Mouse (Mus musculus) limb, embryonic 10.5 days (tissue): ENCODE results near the gene Zfp639. TPM values are rescaled to one million over a fixed set of nuclear protein-coding genes. Genes with fewer than 3 reads are reported as not detected.

Source experiments
- DNase-seq: peaks from one replicate; pipeline ENCODE4 v3.0.0-alpha.2; 2017; ENCODE audit warnings: low spot score
- H3K27ac ChIP-seq: fragments of 300-500 bp; sonication (generic); 2 replicates; pipeline ENCODE4 v1.5.1; 2016; ENCODE audit warnings: mild to moderate bottlenecking
- H3K27me3 ChIP-seq: fragments of 300-500 bp; sonication (generic); 2 replicates; pipeline ENCODE4 v1.6.1; 2016; ENCODE audit warnings: low read depth, mild to moderate bottlenecking; ENCODE audit not compliant: poor library complexity, severe bottlenecking
- H3K36me3 ChIP-seq: fragments of 300-500 bp; sonication (generic); 2 replicates; pipeline ENCODE4 v1.6.1; 2016; ENCODE audit warnings: mild to moderate bottlenecking, moderate library complexity
- H3K4me1 ChIP-seq: fragments of 300-500 bp; sonication (generic); 2 replicates; pipeline ENCODE4 v1.6.1; 2016
- H3K4me3 ChIP-seq: fragments of 300-500 bp; sonication (generic); 2 replicates; pipeline ENCODE4 v1.5.1; 2016; ENCODE audit warnings: mild to moderate bottlenecking, moderate library complexity
- H3K9me3 ChIP-seq: fragments of 300-500 bp; sonication (generic); replicated peaks from 2 replicates; pipeline ENCODE4 v1.6.1; 2016; ENCODE audit warnings: mild to moderate bottlenecking
- WGBS: fragments of 180-500 bp; shearing (Covaris S2); methylation state at CpG from one replicate; pipeline ENCODE4 v1.1.7; 2016; 5-methylcytosine and 5-hydroxymethylcytosine counted together
- polyA plus RNA-seq: library from polyadenylated mRNA; unstranded; fragments of >200 nt; fragmentation: Nextera tagmentation; extraction: Ambion mirVana; gene quantifications from 2 replicates; pipeline ENCODE4 v1.2.1, GENCODE M21; 2016

Zfp639 gene
- polyA plus RNA-seq, result 43.4 and 43.7 TPM in 2 replicates

DNA sequence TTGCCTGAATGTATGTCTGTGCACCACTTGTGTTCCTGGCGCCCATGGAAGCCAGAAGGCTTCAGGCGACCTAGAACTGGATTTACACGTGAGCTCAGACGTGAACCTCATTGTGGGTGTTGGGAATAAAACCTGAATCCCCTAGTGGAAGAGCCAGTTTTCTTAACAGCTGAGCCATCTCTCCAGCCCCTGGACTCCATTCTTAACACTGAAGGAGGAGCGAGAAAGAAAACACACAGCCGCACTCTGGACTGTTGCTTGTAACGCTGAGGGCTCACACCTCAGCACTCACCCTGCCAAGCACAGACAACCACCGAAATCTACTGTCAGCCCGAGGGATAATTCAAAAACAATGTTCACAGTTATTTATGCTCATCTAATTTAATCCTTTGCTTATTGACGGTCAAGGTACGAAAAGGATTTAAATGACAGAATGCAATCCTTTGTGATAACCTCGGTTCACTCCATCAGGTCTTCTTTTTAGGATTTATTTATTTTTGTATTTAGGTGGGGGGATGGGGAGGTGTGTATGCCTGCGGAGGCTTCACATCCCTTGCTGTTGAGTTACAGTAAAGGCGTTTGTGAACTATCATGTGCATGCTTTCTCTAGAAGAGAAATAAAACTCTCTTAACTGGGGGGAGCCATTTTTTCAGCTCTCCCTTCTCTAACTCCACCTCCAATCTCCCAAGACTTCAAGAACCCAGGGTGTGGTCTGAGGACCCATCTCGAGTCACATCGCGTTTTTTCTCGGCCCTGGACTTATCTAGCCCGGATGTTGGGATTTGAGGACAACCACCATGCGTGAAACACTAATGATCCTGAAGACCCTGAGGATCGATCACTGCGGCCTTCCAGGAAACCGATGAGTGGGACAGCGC is at the start of gene Zfp639:
Gene Zfp639, plus strand, starts transcription at position 764 of the 879 bp plus-strand sequence.
- peaks cover 11% of the 10 kb centered on the region for H3K36me3 ChIP-seq
- WGBS, result 9% methylated on average over 24 of the region's 24 CpGs
- no peaks in the 10 kb centered on the region for H3K27me3 ChIP-seq
- no peak for DNase-seq
- H3K9me3 ChIP-seq, result no peaks in the 10 kb centered on the region
- peak within 1 kb of the TSS; percentile 96 for H3K27ac ChIP-seq
- H3K4me1 ChIP-seq, result peaks cover 22% of the 10 kb centered on the region
- H3K4me3 ChIP-seq, result peak within 1 kb of the TSS; percentile 85

DNA sequence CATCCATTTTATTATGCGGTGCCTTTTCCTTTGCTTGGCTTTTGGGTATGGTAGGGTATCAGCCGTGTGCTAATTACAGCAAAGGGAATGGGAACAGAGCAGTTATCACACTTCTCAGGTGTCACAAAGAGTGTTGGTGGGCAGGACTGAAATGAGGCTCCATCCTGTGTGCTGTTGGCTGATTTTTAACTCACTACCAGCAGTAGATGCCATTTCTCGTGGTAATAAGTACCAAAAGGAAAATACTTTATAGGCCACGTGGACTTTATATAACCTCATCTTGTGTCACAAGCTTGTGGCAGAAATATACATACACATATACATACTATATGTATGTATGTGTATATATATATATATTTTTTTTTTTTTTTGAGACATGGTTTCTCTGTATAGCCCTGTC is 42.7 kb upstream of the Zfp639 start:
- Histone ChIP-seq H3K36me3 (peaks cover 28% of the 10 kb centered on the region), H3K4me1 (peaks cover 21% of the 10 kb centered on the region), H3K27me3 (no peaks in the 10 kb centered on the region), H3K4me3 (no peak overlapping the region), H3K9me3 (no peaks in the 10 kb centered on the region), H3K27ac (no peak overlapping the region)
- DNase-seq, result no peak
- 93% methylated on average over 4 of the region's 4 CpGs for WGBS

GRCm38 (mm10) chr3:32468411-32468810 is 41.6 kb upstream of the Zfp639 start:
- 80% methylated on average over 4 of the region's 4 CpGs for WGBS
- DNase-seq, result no peak
- Histone ChIP-seq H3K4me1 (peaks cover 25% of the 10 kb centered on the region), H3K9me3 (no peaks in the 10 kb centered on the region), H3K27ac (no peak overlapping the region), H3K36me3 (peaks cover 17% of the 10 kb centered on the region), H3K27me3 (no peaks in the 10 kb centered on the region), H3K4me3 (no peak overlapping the region)

GRCm38 (mm10) chr3:32470449-32470848 is 39.6 kb upstream of the Zfp639 start:
- Histone ChIP-seq H3K4me1 (peaks cover 25% of the 10 kb centered on the region), H3K9me3 (no peaks in the 10 kb centered on the region), H3K4me3 (no peak overlapping the region), H3K27ac (no peak overlapping the region), H3K27me3 (no peaks in the 10 kb centered on the region), H3K36me3 (0 out of 2 replicates have a peak, but pooled peaks cover 7% of the 10 kb centered on the region)
- 76% methylated on average over 7 of the region's 7 CpGs for WGBS
- DNase-seq, result no peak

DNA sequence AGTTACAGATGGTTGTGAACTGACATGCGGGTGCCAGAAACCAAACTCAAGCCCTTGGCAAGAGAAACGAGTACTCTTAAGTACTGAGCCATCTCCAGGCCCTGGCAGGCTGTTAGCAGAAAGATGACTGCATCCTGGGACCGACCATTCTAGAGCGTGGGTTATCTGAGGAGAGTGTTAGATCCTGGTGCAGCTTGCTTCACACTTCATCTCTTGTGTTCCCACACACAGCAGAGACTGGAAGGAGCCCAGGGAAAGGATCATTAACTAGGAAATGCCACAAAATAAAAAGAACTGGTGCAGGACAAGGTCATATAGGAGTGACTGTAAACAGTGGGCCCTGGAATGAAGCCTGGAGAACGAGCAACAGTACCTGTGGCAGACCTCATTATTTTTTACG is 39.0 kb upstream of the Zfp639 start:
- H3K27me3 ChIP-seq, result no peaks in the 10 kb centered on the region
- DNase-seq, result no peak
- no peaks in the 10 kb centered on the region for H3K9me3 ChIP-seq
- 55% methylated on average over 6 of the region's 6 CpGs for WGBS
- no peak overlapping the region for H3K27ac ChIP-seq
- H3K4me3 ChIP-seq, result no peak overlapping the region
- H3K4me1 ChIP-seq, result peaks cover 25% of the 10 kb centered on the region
- H3K36me3 ChIP-seq, result 0 out of 2 replicates have a peak, but pooled peaks cover 7% of the 10 kb centered on the region

- DNase-seq, result peak; percentile 25
- Histone ChIP-seq H3K9me3 (no peaks in the 10 kb centered on the region), H3K27me3 (no peaks in the 10 kb centered on the region), H3K36me3 (no peaks in the 10 kb centered on the region), H3K27ac (peak overlapping the region; percentile 31; the same call in 1 of the 2 replicates), H3K4me3 (no peak overlapping the region), H3K4me1 (peaks cover 25% of the 10 kb centered on the region)
- WGBS, result 82% methylated on average over 14 of the region's 14 CpGs
Measured at GRCm38 (mm10) chr3:32472191-32472900, 37.7 kb upstream of the Zfp639 start.

GRCm38 (mm10) chr3:32473184-32473583 is 36.9 kb upstream of the Zfp639 start:
- peak; percentile 10 for DNase-seq
- Histone ChIP-seq H3K27ac (no peak overlapping the region), H3K9me3 (no peaks in the 10 kb centered on the region), H3K36me3 (no peaks in the 10 kb centered on the region), H3K4me3 (no peak overlapping the region), H3K27me3 (no peaks in the 10 kb centered on the region), H3K4me1 (peaks cover 25% of the 10 kb centered on the region)
- WGBS, result 89% methylated on average over 10 of the region's 10 CpGs

- 90% methylated on average over 7 of the region's 7 CpGs for WGBS
- Histone ChIP-seq H3K9me3 (no peaks in the 10 kb centered on the region), H3K27me3 (no peaks in the 10 kb centered on the region), H3K4me3 (no peak overlapping the region), H3K27ac (no peak overlapping the region), H3K4me1 (peaks cover 3% of the 10 kb centered on the region; the same call in 1 of the 2 replicates), H3K36me3 (no peaks in the 10 kb centered on the region)
- DNase-seq, result no peak
Measured at GRCm38 (mm10) chr3:32479961-32480360, 30.1 kb upstream of the Zfp639 start.

DNA sequence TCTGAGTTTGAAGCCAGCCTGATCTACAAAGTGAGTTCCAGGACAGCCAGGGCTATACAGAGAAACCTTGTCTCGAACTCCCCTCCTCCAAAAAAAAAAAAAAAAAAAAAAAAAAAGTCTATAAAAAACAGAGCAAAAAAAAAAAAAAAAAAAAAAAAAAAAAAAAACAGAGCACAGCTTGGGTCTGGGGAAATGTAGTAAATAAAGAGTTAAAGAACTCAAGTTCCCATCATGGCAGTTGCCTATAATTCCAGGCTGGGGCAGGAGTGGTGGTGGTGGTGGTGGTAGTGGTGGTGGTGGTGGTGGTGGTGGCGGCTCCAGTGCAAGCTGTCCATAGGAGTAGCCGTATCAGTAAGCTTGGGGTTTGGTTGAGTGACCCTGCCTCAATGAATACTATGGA is 27.0 kb upstream of the Zfp639 start:
- DNase-seq, result no peak
- H3K4me3 ChIP-seq, result no peak overlapping the region
- H3K9me3 ChIP-seq, result no peaks in the 10 kb centered on the region
- WGBS, result 84% methylated on average over 3 of the region's 3 CpGs
- H3K4me1 ChIP-seq, result peaks cover 3% of the 10 kb centered on the region; the same call in 1 of the 2 replicates
- H3K27me3 ChIP-seq, result no peaks in the 10 kb centered on the region
- H3K27ac ChIP-seq, result no peak overlapping the region
- no peaks in the 10 kb centered on the region for H3K36me3 ChIP-seq

- Histone ChIP-seq H3K36me3 (no peaks in the 10 kb centered on the region), H3K27me3 (no peaks in the 10 kb centered on the region), H3K4me1 (peaks cover 3% of the 10 kb centered on the region; the same call in 1 of the 2 replicates), H3K9me3 (no peaks in the 10 kb centered on the region), H3K27ac (no peak overlapping the region), H3K4me3 (no peak overlapping the region)
- 82% methylated on average over 4 of the region's 4 CpGs for WGBS
- no peak for DNase-seq
Measured at GRCm38 (mm10) chr3:32486543-32486942, 23.5 kb upstream of the Zfp639 start.

DNA sequence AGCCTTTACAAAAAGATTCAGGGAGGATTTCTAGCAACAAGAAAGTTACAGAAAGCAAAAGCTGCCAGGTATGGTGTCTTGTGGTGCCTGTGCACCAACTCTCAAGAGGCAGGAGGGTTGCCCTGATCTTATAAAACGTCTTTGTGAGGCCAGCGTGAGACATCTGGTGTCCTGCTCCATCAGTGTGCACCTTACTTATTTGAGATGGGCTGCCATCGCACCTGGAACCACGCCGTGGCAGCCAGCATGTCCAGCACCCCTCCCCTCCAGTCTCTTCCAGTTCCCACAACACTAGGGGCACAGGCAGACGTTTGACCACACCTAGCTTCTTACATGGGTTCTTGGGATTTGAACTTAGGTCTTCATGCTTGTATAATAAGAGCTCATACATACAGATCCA is 21.9 kb upstream of the Zfp639 start:
- no peaks in the 10 kb centered on the region for H3K9me3 ChIP-seq
- peaks cover 3% of the 10 kb centered on the region; the same call in 1 of the 2 replicates for H3K4me1 ChIP-seq
- DNase-seq, result no peak
- H3K27ac ChIP-seq, result no peak overlapping the region
- no peaks in the 10 kb centered on the region for H3K36me3 ChIP-seq
- H3K4me3 ChIP-seq, result no peak overlapping the region
- 83% methylated on average over 6 of the region's 6 CpGs for WGBS
- no peaks in the 10 kb centered on the region for H3K27me3 ChIP-seq

DNA sequence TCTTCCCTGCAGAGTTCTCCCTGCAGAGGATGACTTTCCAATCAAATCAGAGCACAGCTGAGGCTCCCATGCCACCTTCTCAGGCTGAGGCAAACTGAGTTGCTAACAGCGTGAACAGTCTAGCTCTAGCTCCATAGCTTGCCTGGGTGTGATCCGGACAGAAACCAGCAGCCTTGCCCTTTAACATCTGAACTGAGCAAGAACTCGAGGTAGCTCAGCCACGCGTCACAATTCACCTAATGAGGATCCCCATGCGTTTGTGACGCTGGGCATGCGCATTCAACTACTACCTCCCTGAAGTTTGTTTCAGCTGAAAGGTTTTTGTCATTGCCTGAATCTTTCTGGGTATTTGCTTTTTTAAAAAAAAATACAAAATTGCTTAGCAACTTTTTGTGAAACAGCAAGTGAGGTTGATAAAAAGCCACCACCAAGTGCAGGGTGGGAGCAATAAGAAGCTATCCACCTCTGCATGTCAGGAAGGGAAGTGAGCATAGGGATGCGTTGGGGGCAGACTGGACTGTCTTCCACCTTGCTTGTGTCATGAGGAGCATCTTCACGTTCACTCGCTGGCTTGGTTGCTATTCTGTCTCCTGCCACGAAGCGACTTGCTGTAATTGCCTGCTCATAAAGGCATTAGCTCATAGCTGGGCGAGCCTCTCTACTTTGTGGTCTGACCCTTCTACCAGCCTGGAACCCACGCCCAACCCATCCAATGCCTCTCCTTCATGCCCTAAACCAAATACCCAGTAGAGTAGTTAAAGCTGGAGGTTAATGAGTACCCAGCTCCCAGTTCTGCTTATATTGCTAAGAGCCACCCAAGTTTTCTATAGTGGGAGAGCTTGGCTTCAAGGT is 19.8 kb upstream of the Zfp639 start:
- 74% methylated on average over 15 of the region's 15 CpGs for WGBS
- no peaks in the 10 kb centered on the region for H3K27me3 ChIP-seq
- H3K36me3 ChIP-seq, result no peaks in the 10 kb centered on the region
- H3K4me1 ChIP-seq, result 0 out of 2 replicates have a peak, but pooled peaks cover 3% of the 10 kb centered on the region
- no peak for DNase-seq
- no peak overlapping the region for H3K27ac ChIP-seq
- H3K9me3 ChIP-seq, result no peaks in the 10 kb centered on the region
- no peak overlapping the region for H3K4me3 ChIP-seq
